Mouse (Mus musculus): ENCODE results near the gene Rpl36.

Gene Rpl36

DNA sequence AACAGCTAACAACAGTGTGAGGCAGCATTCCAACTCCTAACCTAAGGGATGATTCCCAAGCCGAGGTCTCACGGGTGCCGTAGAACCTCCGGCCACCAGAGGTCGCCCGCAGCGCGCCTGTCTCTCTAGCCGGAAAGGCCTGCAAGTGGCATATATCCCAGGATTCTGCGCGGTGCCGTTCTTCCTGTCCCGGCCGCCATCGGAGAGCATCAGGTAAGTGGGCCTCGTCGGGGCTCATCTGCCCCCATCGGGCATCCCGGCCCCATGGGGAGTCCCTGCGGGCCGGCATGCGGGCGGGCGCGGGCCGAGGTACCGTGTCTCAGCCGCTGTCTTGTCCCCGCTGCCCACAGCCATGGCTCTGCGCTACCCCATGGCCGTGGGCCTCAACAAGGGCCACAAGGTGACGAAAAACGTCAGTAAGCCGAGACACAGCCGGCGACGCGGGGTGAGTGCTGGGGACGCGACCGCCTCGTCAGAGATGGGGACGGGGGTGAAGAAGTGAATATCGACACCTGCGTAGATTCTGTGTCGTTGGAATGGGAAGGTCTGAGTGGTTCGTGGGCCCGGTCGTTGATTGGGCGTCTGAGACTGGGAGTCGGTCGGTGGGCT, at the start of gene Rpl36:
Gene Rpl36, plus strand, starts transcription at position 181 of the 609 bp plus-strand sequence.
- DNase-seq (ENCODE audit: low spot score) = peak; percentile 96

DNA sequence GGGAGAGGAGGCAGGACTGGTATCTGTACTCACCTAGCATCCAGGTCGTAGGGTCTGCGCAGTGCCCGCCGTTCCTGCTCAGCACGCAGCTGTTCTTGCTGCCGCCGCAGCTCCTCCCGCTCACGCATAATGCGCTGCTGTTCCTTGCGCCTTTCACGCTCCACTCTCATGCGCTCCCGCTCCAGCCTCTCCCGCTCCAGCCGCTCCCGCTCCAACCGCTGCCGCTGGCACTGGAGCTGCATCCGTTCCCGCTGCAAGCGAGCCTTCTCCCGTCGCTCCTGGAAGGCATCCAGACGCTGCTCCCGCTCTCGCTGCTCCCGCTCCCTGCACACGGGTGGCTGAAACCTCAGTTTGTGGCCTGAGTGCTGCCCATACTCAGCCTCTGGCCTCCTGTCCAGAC, 46.9 kb upstream of the Rpl36 start:
- no peak for DNase-seq (ENCODE audit: low spot score)

DNA sequence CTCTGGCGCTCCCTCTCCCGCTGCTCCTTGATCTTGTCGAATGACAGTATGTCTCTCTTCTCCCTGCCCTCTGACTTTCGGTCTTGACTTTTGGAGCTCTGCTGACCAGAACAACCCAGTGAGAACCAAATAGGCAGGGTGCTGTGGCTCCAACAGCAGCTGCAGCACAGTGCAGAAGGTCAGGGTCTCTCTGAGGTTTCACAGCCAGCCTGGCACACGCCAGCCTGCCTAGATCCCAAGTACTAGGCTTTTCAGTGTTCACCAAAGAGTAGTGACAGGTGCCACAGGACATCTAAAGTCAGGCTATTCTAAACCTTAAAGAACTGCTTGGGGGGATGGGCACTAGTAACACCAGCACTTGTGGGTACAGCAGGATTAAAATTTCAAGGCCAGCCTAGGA, 46.3 kb upstream of the Rpl36 start:
- DNase-seq (ENCODE audit: low spot score) = no peak

DNA sequence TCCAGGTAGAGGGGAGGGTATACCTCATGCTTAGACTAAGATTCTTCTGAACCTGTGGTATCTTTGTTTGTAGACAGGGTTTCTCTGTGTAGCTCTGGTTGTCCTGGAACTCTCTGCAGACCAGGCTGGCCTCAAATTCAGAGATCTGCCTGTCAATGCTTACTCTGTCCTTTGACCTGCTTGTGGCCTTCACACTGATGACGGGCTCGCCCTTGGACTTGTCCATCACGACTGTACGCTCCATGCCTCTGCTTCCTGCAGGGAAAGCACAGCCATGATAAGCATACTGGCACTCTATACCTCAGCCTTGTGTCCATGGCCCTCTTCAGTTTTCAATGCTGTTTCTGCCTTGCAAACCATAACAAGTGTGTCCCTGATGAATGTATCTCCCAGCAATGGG, 45.8 kb upstream of the Rpl36 start:
- no peak for DNase-seq (ENCODE audit: low spot score)

DNA sequence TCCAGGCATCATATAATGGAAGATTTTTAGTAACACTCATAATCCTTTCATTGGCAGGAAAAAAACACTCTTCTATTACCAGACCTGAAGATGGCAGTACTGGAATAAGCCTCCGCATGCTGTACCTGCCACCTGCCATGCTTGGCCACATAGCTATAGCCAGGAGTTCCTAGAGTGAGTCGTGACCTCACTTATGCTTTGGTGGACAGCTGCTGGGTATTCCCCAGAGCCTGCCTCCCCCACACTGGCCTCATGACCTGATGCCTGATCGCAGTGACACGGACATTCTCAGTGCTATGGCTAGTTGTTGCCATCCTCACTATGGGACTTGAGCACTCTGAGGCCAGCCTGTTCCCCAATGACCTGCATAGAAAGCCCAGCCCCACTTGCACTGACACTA, 42.9 kb upstream of the Rpl36 start:
- DNase-seq (ENCODE audit: low spot score) = no peak

DNA sequence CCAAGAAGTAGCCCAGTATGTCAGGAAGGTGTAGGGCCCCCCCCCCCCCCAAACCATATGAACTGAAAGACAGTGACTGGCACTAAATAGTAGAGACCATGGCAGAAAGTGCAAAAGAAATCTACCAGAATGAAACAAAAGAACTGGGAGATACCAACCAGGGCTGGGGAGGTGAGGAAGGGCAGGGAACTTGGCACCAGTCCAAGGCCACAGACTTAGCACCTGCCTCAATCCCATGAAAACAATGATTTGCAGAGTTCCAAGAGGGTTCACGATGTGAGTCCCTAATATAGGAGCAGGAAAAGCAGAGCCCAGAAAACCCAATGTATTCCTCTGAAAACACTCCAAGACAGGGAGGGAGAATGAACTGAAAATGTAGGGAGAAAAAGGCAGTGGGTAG, 41.1 kb upstream of the Rpl36 start:
- no peak for DNase-seq (ENCODE audit: low spot score)

DNA sequence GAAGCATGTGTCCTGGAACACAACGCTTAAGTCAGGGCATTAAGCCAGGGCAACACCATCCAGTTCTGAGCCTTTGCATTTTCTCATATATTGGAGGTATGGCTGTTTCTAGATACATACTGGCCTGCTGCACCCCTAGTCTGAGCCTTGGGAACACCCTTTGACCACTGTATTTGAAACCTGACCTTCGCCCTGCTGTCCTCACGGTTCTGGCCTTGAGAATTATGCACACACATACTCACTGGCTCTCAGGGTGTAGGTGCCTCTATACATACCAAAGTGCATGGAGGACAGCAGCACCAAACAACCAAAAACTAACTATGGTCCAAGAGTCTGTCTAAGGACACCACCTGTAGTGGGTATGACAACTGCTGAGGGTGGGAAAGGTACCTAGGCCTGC, 40.3 kb upstream of the Rpl36 start:
- no peak for DNase-seq (ENCODE audit: low spot score)

DNA sequence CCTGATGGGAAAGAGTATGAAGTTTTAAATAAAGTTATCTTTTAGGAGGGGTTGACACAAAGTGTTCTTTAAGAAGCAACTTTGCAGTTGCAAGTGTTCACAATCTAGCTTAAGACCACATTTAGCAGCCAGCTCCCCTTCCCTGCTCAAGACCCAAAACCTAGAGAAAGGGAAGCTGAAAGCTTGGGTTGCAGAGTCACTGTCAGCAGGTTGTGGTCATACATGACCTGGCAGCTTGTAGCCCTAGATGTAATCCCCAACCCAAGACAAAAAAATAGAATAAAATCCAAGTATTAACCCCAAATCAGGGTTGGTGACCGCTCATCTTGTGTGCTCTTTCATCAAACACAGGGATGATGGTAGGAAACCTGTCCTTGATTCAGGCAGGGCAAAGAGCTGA, 30.1 kb upstream of the Rpl36 start:
- DNase-seq (ENCODE audit: low spot score) = no peak

DNA sequence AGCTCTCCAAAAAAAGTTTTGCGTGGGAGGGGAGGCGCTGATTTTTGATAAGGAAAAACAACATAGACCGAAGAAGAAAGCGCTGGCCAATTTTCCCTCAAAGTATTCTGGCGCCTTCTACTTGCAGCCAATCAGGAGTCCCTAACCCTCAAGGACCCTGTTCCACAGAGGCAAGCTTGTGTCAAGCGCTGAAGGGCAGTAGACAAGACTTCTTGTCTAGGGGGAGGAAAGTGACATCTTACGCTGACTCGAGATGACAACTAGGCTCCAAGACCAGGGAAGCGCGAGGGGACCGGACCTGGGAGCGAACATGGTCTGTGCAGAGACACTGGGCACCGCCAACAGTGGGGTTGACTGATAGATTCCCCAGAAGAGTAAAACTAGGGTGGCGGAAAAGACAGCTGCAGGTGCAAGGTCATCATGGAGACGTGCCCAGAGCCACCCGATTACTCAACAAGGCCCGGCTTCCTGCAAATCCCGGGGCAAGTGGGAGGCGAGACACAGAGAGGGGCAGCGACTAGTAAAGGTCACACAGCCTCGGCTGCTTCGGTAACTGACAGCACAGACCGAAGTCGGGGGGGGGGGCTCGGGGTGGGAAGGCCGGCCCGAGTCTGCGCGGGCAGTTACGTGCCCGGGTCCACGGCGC, 29.5 kb upstream of the Rpl36 start:
- DNase-seq (ENCODE audit: low spot score) = peak; percentile 33

DNA sequence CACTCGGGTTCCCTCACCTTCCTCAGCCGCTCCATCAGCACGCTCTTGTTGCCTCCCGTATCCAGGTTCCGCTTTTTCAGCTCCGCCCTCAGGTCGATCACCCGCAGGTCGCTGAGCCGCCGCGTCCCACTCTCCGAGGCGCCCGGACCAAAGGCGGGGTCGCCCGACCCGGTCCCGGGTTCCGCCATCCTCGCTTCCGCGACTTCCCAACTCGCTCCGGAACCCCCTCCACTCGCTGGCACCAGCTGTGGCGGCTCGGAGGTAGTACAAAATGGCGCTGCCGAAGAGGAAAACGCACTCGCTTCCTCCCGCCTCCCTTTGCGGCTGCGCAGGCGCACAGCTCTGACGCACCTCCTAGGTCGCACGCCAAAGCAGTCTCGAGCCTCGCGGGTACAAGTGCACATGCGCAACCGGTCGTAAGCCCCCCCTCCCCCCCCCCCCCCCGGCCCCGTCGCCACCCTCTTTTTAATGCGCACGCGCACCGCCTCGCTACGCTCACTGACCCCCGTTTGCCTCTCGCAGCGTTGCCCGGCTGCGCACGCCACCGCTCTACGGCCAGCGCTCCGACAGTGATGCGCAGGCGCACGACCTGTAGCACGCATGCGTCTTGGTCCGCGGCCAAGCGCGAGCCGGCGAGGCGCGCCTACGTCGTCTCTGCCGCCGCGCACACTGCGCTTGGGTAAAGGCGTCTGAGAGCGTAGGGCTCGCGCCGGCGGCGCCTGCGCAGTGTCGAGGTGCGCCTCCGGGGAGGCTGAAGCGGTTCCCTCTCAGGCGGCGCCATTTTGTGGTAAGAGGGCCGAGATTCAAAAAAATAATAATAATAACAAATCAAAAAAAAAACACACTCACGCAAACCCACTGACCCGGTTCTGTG, 28.7 kb upstream of the Rpl36 start, which contains the start of the genes Safb2 and Safb:
Gene Safb2, minus strand, starts transcription at position 329 of the 874 bp plus-strand sequence.
Gene Safb, plus strand, starts transcription at position 569 of the 874 bp plus-strand sequence.
- peak; percentile 100 for DNase-seq (ENCODE audit: low spot score)

DNA sequence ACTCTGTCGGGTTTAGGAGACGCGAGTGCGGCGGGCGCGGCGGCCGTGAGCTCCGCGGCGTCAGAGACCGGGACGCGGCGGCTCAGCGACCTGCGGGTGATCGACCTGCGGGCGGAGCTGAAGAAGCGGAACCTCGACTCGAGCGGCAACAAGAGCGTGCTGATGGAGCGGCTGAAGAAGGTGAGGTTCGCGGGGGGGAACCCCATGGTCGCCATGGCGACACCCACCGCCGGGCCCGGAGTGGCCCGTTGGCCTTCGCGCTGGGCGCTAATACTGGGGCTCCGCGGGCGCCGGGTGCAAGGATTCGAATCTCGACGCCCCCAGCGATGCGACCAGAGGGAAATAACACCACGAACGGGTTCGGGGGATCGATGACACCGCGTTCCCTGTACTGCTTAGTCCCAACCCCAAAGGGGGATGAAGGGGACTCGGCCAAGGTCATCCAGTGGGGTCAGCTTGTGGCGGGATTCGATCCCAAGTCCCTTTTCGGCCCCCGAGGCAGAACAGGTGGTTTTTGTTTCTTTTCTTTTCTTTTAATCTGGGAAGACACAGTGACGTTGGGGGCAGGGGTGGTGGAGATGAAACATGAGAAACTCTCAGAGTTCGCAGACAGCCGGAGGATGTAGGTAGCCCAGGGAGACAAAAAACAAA, 27.9 kb upstream of the Rpl36 start:
- peak; percentile 37 for DNase-seq (ENCODE audit: low spot score)

DNA sequence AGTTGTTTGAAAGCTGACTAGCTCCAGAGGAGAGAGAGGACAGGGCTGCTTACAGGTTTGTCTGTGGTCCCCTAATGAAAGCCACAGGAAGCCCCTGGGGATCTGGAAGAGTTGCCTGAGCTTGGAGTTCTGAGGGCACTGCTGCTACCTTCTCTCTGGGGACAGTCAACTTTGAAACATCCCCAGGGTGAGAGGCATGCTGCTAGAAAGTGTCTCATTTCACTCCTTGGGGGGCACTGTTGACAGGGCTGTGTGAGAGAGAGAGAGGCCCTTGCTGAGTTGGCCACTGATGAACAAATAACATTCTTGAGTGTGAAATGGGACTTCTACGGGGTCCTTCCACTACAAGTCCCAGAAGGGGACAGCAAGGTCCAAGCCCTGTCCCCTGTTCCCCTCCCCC, 25.4 kb upstream of the Rpl36 start:
- no peak for DNase-seq (ENCODE audit: low spot score)

DNA sequence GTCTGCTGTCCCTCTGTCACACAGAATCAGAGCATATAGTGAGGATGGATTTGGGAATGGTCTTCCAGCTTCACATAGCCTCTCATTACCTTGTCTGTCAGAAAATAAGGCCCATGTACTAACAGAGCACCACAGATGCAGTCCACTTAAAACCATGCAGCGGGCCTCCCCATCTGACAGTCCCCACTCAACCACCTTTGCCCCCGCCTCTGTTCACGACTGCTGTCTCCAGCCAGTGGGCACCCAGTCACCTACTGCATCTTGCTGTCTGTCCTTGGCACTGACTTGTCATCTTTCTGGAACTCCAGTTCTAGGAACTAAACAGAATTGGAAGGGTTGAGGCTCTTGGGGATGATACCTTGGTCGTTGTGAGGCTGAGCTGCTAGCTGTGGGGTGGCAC, 24.3 kb upstream of the Rpl36 start:
- DNase-seq (ENCODE audit: low spot score) = no peak

DNA sequence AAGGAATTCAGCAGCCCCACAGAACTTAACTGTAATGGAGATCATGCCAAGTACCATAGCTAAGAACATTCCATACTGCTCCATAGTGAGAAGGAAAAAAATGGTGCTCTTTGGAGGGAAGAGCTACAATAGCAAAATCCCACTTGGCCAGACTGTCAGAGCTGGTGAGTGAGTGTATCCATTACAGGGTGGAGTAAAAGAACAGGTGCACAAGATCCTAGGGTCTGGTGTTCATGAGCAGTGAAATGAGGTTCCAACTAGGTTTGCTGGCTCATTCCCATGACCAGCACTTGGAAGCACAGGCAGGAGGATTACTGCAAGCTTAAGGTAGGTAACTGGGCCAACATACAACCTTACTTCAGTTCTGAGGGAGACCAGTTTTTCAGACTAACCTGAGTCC, 20.7 kb upstream of the Rpl36 start:
- DNase-seq (ENCODE audit: low spot score) = no peak

DNA sequence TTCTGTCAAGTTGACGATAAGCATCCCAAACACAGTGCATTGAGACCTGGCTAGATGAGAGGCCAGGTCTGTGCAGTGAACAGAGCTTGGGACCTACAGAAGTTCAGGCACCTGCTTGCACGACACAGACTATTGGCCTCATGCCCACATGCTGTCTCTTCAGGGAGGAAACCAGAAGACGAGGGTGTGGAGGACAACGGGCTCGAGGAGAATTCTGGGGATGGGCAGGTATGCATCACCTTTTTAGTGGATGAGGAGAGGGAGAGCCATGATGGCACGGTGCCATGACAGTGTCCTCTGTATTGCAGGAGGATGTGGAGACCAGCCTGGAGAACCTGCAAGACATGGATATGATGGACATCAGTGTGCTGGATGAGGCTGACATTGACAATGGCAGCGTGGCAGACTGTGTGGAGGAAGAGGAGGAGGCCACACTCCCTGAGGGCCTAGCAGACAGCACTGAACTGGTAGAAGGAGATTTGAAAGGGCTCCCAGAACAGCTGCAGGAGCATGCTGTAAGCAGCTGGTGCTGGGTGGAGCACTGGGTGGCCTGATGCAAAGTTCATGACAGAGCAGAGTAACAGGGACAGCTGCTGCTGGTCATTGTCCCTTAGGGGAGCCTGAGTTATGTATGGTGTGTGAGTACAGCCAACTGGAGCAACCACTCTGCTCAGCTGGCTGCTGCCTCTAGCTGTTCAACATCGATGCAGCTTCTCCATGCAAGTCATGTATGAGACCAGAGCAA, 19.5 kb upstream of the Rpl36 start:
- DNase-seq (ENCODE audit: low spot score) = no peak

DNA sequence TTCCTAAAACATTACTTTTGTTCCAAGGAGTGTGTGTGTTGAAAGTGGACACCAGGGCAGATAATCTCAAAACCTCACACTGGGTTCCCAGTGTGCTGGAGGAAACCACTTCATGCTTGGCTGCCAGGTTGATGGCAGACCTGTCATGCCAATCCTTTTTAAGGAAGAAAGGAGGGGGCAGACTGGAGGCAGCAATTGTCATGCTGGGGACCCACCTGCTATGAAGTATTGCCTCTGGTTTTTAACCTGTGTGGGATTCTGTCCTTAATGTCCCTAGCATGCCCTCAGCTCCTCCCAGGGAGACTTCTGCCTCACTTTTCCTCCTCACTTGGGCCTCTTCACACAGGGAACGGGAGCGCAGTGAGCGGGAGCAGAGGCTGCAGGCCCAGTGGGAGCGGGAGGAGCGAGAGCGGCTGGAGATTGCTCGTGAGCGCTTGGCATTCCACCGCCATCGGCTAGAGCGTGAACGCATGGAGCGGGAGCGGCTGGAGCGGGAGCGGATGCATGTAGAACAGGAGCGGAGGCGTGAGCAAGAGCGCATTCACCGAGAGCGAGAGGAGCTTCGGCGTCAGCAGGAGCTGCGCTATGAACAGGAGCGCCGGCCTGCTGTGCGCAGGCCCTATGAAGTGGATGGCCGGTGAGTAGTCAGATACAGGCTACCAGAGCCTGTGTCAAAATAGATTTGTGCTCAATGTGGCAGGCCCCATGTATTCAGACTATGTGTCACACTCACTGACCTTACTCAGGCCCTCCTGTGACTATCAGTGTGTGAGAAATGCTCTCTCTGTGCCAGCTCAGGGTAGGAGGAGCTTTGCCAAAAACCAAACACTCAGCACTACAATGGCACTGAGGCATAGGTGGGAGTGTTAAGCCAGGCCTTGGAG, 9.8 kb upstream of the Rpl36 start:
- DNase-seq (ENCODE audit: low spot score) = no peak

DNA sequence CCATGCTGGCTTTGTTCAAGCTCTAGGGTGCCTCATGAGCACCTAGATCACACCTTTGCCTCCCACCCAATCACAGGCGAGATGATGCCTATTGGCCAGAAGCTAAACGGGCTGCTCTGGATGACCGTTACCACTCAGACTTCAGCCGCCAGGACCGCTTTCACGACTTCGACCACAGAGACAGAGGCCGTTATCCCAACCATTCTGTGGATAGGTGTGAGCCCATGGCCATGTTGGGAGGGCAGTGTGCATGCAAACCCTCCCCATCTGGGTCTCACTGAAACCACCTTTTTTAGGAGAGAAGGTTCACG, 9.2 kb upstream of the Rpl36 start:
- no peak for DNase-seq (ENCODE audit: low spot score)

DNA sequence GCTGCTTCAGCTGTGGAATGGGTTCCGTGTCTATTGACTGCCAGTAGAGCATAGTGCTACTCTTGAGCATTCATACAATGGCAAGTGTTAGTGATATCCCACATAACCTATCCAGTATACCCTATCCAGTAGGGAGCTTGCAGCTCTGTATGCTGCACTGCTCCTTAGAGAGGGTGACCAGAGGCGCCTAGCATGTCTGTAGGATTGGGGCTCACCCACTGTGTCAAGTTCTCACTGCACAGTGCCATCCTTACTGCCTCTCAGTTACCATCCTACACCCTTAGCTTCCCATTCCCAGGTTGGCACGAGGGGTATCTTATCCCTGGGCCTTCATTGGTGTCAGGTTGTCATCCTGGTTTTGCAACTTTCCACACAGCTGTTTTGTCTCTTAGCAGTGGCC, 8.8 kb upstream of the Rpl36 start:
- DNase-seq (ENCODE audit: low spot score) = no peak

DNA sequence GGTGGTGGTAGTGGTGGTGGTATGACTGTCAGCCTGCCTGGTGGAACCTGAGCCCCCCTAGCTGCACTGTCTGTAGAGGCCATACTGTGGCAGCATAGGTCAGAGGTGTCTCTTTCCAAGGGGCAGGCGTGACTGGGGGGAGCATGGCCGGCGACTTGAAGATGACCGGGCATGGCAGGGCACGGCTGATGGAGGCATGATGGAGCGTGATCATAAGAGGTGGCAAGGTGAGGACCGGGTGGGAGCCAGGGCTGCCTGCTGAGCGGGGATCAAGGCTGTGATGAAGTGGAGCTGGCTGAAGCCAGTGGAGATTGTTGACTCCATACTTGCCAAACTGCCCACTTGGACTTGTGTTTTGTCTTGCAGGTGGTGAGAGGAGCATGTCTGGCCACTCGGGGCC, 7.8 kb upstream of the Rpl36 start:
- no peak for DNase-seq (ENCODE audit: low spot score)

DNA sequence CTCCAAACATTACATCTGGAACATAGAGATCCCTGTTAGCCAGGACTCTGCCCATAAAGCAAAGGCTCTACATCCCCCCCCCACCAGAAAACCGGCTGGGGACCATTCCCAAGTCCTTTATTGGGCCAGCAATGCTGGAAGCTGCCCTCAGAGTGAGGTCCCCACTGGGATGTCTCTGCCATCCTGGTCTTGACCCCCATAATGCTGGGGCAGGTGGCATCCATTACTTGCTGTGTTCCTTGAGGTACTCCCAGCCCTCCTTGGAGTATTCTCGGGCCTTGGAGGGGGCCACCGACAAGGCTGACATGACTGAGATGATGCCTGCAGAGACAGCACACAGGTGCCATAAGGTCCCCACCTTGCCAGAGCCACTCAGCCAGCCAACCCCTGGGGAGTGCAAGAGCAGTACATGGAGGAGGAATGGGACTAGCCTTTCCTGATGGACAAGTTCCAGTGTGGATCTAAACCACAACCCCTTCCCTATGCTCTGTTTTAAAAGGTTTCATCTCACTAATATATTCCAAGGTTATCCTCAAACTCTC, 5.6 kb upstream of the Rpl36 start:
- no peak for DNase-seq (ENCODE audit: low spot score)

DNA sequence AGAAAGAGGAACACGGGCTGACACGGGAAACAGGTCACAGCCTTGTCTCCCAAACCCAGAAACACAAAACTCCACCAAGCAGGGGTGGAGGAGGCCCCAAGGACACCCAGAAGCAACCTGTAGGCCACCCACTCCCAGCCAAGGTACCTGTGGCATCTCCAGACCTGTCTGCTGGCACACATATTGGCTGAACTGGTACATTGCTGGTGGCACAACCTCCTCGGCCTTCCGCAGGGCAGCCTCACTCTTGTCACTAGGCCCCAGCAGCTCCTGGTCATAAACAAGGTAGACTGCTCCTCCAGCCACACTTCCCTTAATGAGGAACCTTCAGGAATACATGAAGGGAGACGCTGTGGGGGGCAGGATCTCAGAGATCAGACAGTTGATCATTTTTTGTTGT, 4.5 kb upstream of the Rpl36 start:
- DNase-seq (ENCODE audit: low spot score) = no peak

Measured in embryo, embryonic 10 days (tissue).